Mouse (Mus musculus): Measurements from ENCODE around the gene Atxn7l1. TPM values are rescaled to one million over a fixed set of nuclear protein-coding genes. Genes with fewer than 3 reads are reported as not detected.

The Atxn7l1 gene
- polyA plus RNA-seq, 1 experiment: 129 TPM

GRCm38 (mm10) chr12:33252621-33253020 is 105.1 kb downstream of the Atxn7l1 start:
- Histone ChIP-seq H3K4me3 (ENCODE audit: control insufficient read depth, insufficient read depth, low read length) (no peak overlapping the region), H3K36me3 (ENCODE audit: control insufficient read depth, insufficient read depth, low read length) (no peaks in the 10 kb centered on the region), H3K4me1 (replicated peaks; ENCODE audit: control insufficient read depth, insufficient read depth, low read length) (no peaks in the 10 kb centered on the region), H3K27me3 (ENCODE audit: control insufficient read depth, insufficient read depth, low read length) (no peaks in the 10 kb centered on the region), H3K27ac (ENCODE audit: control insufficient read depth, insufficient read depth, low read length) (no peak overlapping the region)
- TF ChIP-seq CTCF (IDR thresholded peaks at IDR 0.05; ENCODE audit: borderline replicate concordance, control insufficient read depth, extremely low read depth, insufficient read depth, low read length, poor library complexity) (no peak), POLR2A (IDR thresholded peaks at IDR 0.05; ENCODE audit: control insufficient read depth, extremely low read depth, insufficient read depth, low read length, poor library complexity) (no peak)
- DNase-seq: no peak
- 94% methylated on average over 6 of the region's 6 CpGs for WGBS

DNA sequence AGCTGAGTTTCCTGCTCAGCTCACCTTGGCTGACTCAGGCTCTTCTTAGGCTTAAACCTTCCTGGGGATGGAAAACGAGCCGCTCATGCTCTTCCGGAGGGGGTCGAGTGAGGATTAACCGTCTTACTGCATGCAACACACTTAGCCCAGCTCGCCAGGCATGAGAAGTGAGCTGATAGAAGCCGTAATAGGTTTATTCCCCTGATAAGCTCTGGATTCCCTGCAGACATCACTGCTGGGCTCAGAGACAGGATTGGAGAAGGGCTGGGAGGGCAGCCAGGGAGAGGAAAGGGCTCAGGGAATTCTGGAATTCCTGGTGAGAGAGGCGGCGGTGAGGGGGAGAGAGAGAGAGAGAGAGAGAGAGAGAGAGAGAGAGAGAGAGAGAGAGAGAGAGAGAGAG is 105.7 kb downstream of the Atxn7l1 start:
- TF ChIP-seq POLR2A (IDR thresholded peaks at IDR 0.05; ENCODE audit: control insufficient read depth, extremely low read depth, insufficient read depth, low read length, poor library complexity) (no peak), CTCF (IDR thresholded peaks at IDR 0.05; ENCODE audit: borderline replicate concordance, control insufficient read depth, extremely low read depth, insufficient read depth, low read length, poor library complexity) (no peak)
- H3K36me3 ChIP-seq (ENCODE audit: control insufficient read depth, insufficient read depth, low read length): no peaks in the 10 kb centered on the region
- H3K27ac ChIP-seq (ENCODE audit: control insufficient read depth, insufficient read depth, low read length): no peak overlapping the region
- H3K27me3 ChIP-seq (ENCODE audit: control insufficient read depth, insufficient read depth, low read length): no peaks in the 10 kb centered on the region
- 93% methylated on average over 9 of the region's 9 CpGs for WGBS
- DNase-seq: no peak
- H3K4me1 ChIP-seq (replicated peaks; ENCODE audit: control insufficient read depth, insufficient read depth, low read length): no peaks in the 10 kb centered on the region
- H3K4me3 ChIP-seq (ENCODE audit: control insufficient read depth, insufficient read depth, low read length): no peak overlapping the region

DNA sequence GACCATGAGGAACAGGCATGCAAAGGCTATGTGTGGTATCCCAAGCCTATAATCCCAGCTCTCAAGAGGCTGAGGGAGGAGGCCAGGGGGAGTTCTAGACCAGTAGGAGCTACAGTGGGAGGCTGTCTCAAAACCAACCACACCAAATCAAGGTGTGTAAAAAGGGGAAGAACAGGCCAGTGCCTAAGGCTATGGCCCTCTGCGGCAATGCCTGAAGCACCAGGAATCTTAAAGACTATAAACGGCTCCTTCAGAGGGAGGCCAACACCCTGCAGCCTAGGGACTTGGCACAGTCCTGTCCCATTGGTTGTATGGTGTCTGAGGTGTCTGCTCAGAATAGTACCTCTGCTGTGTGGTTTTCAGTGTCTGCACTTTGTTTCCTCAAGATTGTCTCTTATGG is 107.8 kb downstream of the Atxn7l1 start:
- 95% methylated on average over 2 of the region's 2 CpGs for WGBS
- no peak overlapping the region for H3K4me3 ChIP-seq (ENCODE audit: control insufficient read depth, insufficient read depth, low read length)

DNA sequence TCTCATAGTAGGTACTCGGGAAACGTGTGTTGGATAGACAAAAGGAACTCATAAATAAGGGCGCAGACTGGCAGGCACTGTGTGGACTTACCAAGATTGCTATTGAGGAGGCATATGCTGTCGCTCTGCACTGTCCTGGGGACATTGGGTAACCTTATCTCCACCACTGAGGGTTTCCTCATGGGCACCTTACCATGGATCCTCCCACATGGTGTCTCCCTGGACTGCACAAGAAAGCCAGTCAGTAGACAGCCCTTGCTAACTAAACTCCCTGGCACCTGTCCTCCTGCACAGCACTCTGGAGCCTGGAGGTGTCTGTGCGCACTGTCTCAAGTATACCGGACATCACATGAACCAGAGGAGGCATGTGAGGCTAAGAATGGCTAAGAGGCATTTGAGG is 108.9 kb downstream of the Atxn7l1 start:
- Histone ChIP-seq H3K4me3 (ENCODE audit: control insufficient read depth, insufficient read depth, low read length) (no peak overlapping the region), H3K27me3 (ENCODE audit: control insufficient read depth, insufficient read depth, low read length) (no peaks in the 10 kb centered on the region), H3K27ac (ENCODE audit: control insufficient read depth, insufficient read depth, low read length) (no peak overlapping the region), H3K36me3 (ENCODE audit: control insufficient read depth, insufficient read depth, low read length) (no peaks in the 10 kb centered on the region), H3K4me1 (replicated peaks; ENCODE audit: control insufficient read depth, insufficient read depth, low read length) (no peaks in the 10 kb centered on the region)
- TF ChIP-seq POLR2A (IDR thresholded peaks at IDR 0.05; ENCODE audit: control insufficient read depth, extremely low read depth, insufficient read depth, low read length, poor library complexity): no peak
- TF ChIP-seq CTCF (IDR thresholded peaks at IDR 0.05; ENCODE audit: borderline replicate concordance, control insufficient read depth, extremely low read depth, insufficient read depth, low read length, poor library complexity): no peak
- 97% methylated on average over 6 of the region's 6 CpGs for WGBS
- DNase-seq: no peak

More for the DNA sequence above, 107.8 kb downstream of the Atxn7l1 start:
- H3K27ac ChIP-seq (ENCODE audit: control insufficient read depth, insufficient read depth, low read length): no peak overlapping the region
- DNase-seq: no peak
- no peaks in the 10 kb centered on the region for H3K36me3 ChIP-seq (ENCODE audit: control insufficient read depth, insufficient read depth, low read length)
- H3K27me3 ChIP-seq (ENCODE audit: control insufficient read depth, insufficient read depth, low read length): no peaks in the 10 kb centered on the region
- TF ChIP-seq CTCF (IDR thresholded peaks at IDR 0.05; ENCODE audit: borderline replicate concordance, control insufficient read depth, extremely low read depth, insufficient read depth, low read length, poor library complexity): no peak
- no peaks in the 10 kb centered on the region for H3K4me1 ChIP-seq (replicated peaks; ENCODE audit: control insufficient read depth, insufficient read depth, low read length)

GRCm38 (mm10) chr12:33258995-33259529 is 111.6 kb downstream of the Atxn7l1 start:
- Histone ChIP-seq H3K27ac (ENCODE audit: control insufficient read depth, insufficient read depth, low read length) (no peak overlapping the region), H3K27me3 (ENCODE audit: control insufficient read depth, insufficient read depth, low read length) (no peaks in the 10 kb centered on the region), H3K4me1 (replicated peaks; ENCODE audit: control insufficient read depth, insufficient read depth, low read length) (no peaks in the 10 kb centered on the region), H3K36me3 (ENCODE audit: control insufficient read depth, insufficient read depth, low read length) (no peaks in the 10 kb centered on the region), H3K4me3 (ENCODE audit: control insufficient read depth, insufficient read depth, low read length) (no peak overlapping the region)
- no peak for DNase-seq
- 97% methylated on average over 5 of the region's 5 CpGs for WGBS
- TF ChIP-seq POLR2A (IDR thresholded peaks at IDR 0.05; ENCODE audit: control insufficient read depth, extremely low read depth, insufficient read depth, low read length, poor library complexity): no peak
- no peak for TF ChIP-seq CTCF (IDR thresholded peaks at IDR 0.05; ENCODE audit: borderline replicate concordance, control insufficient read depth, extremely low read depth, insufficient read depth, low read length, poor library complexity)

- Histone ChIP-seq H3K27ac (ENCODE audit: control insufficient read depth, insufficient read depth, low read length) (no peak overlapping the region), H3K27me3 (ENCODE audit: control insufficient read depth, insufficient read depth, low read length) (no peaks in the 10 kb centered on the region), H3K4me1 (replicated peaks; ENCODE audit: control insufficient read depth, insufficient read depth, low read length) (no peaks in the 10 kb centered on the region), H3K4me3 (ENCODE audit: control insufficient read depth, insufficient read depth, low read length) (no peak overlapping the region), H3K36me3 (ENCODE audit: control insufficient read depth, insufficient read depth, low read length) (no peaks in the 10 kb centered on the region)
- TF ChIP-seq CTCF (IDR thresholded peaks at IDR 0.05; ENCODE audit: borderline replicate concordance, control insufficient read depth, extremely low read depth, insufficient read depth, low read length, poor library complexity) (no peak), POLR2A (IDR thresholded peaks at IDR 0.05; ENCODE audit: control insufficient read depth, extremely low read depth, insufficient read depth, low read length, poor library complexity) (no peak)
- 95% methylated on average over 7 of the region's 7 CpGs for WGBS
- DNase-seq: no peak
These were observed 113.1 kb downstream of the Atxn7l1 start for GRCm38 (mm10) chr12:33260575-33260974.

DNA sequence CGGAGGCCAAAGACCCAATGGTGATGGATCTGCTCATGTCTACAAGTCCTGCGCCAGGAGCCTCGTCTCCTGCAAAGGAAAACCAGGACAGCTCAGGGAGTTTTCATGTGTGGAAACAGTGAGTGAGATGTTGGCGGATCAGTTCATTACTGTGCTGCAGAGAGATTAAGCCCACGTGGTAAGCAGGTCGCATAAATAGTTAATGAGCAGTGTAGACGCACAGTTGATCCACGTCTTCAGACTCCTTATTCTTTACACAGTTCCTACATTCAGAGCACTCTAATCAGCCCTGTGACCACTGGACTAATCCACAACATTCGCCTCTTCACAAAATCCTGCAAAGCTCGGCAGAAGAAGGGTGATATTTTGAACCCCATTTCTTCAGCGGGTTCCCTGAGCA is 118.4 kb downstream of the Atxn7l1 start:
- no peaks in the 10 kb centered on the region for H3K4me1 ChIP-seq (replicated peaks; ENCODE audit: control insufficient read depth, insufficient read depth, low read length)
- H3K4me3 ChIP-seq (ENCODE audit: control insufficient read depth, insufficient read depth, low read length): no peak overlapping the region
- TF ChIP-seq POLR2A (IDR thresholded peaks at IDR 0.05; ENCODE audit: control insufficient read depth, extremely low read depth, insufficient read depth, low read length, poor library complexity) (no peak), CTCF (IDR thresholded peaks at IDR 0.05; ENCODE audit: borderline replicate concordance, control insufficient read depth, extremely low read depth, insufficient read depth, low read length, poor library complexity) (no peak)
- 97% methylated on average over 11 of the region's 11 CpGs for WGBS
- H3K27ac ChIP-seq (ENCODE audit: control insufficient read depth, insufficient read depth, low read length): no peak overlapping the region
- no peaks in the 10 kb centered on the region for H3K36me3 ChIP-seq (ENCODE audit: control insufficient read depth, insufficient read depth, low read length)
- H3K27me3 ChIP-seq (ENCODE audit: control insufficient read depth, insufficient read depth, low read length): no peaks in the 10 kb centered on the region
- DNase-seq: no peak
